Mouse (Mus musculus): ENCODE data around the gene Pgls. TPM values are rescaled to one million over a fixed set of nuclear protein-coding genes. Genes with fewer than 3 reads are reported as not detected.
A peak's percentile ranks its signal among the peaks of the same experiment; 100 is the strongest.

Pgls gene
- polyA plus RNA-seq, 1 experiment from 2014 or later, result 189 TPM

DNA sequence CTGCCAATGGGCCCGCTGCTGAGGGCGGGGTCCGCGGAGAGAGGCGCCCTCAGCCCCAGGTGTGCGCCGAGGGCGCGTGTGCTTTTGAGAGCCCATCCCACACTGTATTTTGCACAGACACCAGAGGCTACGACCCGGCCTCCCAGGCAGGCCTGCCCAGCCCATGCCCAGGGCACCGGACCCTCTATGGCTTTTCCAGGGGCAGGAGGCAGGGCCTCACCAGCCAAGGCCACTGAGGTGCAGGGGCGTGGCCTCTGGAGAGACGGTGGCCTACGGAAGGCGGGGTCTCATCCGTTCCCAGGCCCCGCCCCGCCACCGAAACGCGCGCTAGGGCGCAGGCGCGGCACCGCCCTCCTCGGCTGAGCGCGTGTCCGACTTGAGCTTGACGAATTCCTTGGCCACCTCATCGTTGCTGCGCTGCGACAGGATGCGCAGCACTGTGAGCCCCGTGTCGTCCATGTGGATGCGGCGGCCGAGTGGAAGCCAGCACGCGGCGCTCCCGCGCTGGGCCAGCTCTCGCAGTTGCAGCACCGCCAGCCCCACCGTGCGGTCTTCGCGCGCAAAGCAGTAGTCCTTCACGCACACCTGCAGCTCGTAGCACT lies 37.2 kb downstream of the Pgls start:
- Histone ChIP-seq H3K27ac (ENCODE audit: low read length) (peak overlapping the region; percentile 49), H3K27me3 (replicated peaks; ENCODE audit: control insufficient read depth, insufficient read depth, low read length) (peaks cover 8% of the 10 kb centered on the region), H3K4me3 (replicated peaks; ENCODE audit: low read length) (peak overlapping the region; percentile 53), H3K36me3 (ENCODE audit: control insufficient read depth, insufficient read depth) (no peaks in the 10 kb centered on the region), H3K4me1 (replicated peaks; ENCODE audit: control insufficient read depth, insufficient read depth, low read length) (peaks cover 13% of the 10 kb centered on the region), H3K9me3 (ENCODE audit: control insufficient read depth, low read length) (no peaks in the 10 kb centered on the region), H3K9ac (replicated peaks; ENCODE audit: low read depth, low read length) (peak overlapping the region; percentile 67), H3K4me2 (ENCODE audit: low read length) (peak overlapping the region; percentile 81)
- ATAC-seq, result peak; percentile 82
- 0% methylated on average over 55 of the region's 55 CpGs for WGBS

- peak; percentile 19 for ATAC-seq
- Histone ChIP-seq H3K9ac (replicated peaks; ENCODE audit: low read depth, low read length) (peak overlapping the region; percentile 67), H3K4me3 (replicated peaks; ENCODE audit: low read length) (peak overlapping the region; percentile 53), H3K36me3 (ENCODE audit: control insufficient read depth, insufficient read depth) (no peaks in the 10 kb centered on the region), H3K27ac (ENCODE audit: low read length) (no peak overlapping the region), H3K4me2 (ENCODE audit: low read length) (peak overlapping the region; percentile 81), H3K27me3 (replicated peaks; ENCODE audit: control insufficient read depth, insufficient read depth, low read length) (peaks cover 8% of the 10 kb centered on the region), H3K9me3 (ENCODE audit: control insufficient read depth, low read length) (no peaks in the 10 kb centered on the region), H3K4me1 (replicated peaks; ENCODE audit: control insufficient read depth, insufficient read depth, low read length) (peaks cover 13% of the 10 kb centered on the region)
- 3% methylated on average over 25 of the region's 25 CpGs for WGBS
Measured at GRCm38 (mm10) chr8:71629781-71630212, 37.8 kb downstream of the Pgls start.

- H3K27ac ChIP-seq (ENCODE audit: low read length), result no peak overlapping the region
- H3K4me2 ChIP-seq (ENCODE audit: low read length), result no peak overlapping the region
- H3K4me3 ChIP-seq (replicated peaks; ENCODE audit: low read length), result no peak overlapping the region
- peaks cover 13% of the 10 kb centered on the region for H3K4me1 ChIP-seq (replicated peaks; ENCODE audit: control insufficient read depth, insufficient read depth, low read length)
- no peak for ATAC-seq
- H3K36me3 ChIP-seq (ENCODE audit: control insufficient read depth, insufficient read depth), result no peaks in the 10 kb centered on the region
- 90% methylated on average over 6 of the region's 6 CpGs for WGBS
- H3K9me3 ChIP-seq (ENCODE audit: control insufficient read depth, low read length), result no peaks in the 10 kb centered on the region
- H3K27me3 ChIP-seq (replicated peaks; ENCODE audit: control insufficient read depth, insufficient read depth, low read length), result peaks cover 8% of the 10 kb centered on the region
- no peak overlapping the region for H3K9ac ChIP-seq (replicated peaks; ENCODE audit: low read depth, low read length)
Measured at GRCm38 (mm10) chr8:71630761-71631160, 38.8 kb downstream of the Pgls start.

DNA sequence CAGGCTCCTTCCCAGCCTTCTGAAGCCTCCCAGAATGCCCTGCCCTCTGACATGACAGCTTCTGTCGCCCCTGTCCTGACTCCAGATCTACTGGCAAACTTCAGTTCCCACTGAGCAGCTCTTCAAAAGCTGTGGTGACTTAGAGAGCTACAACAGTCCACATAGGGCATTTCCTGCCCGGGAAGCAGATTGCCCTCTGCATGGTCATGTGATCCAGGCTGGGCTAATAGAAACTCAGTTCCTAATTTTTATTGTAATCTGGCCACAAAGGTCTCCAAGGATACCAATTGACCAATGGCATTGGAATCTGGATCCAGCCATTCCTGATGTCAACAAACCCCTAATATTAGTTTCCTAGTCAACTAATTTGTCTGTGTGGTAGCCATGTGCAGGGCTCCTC lies 39.9 kb downstream of the Pgls start:
- Histone ChIP-seq H3K9me3 (ENCODE audit: control insufficient read depth, low read length) (no peaks in the 10 kb centered on the region), H3K4me1 (replicated peaks; ENCODE audit: control insufficient read depth, insufficient read depth, low read length) (peaks cover 13% of the 10 kb centered on the region), H3K4me3 (replicated peaks; ENCODE audit: low read length) (no peak overlapping the region), H3K4me2 (ENCODE audit: low read length) (no peak overlapping the region), H3K27ac (ENCODE audit: low read length) (no peak overlapping the region), H3K27me3 (replicated peaks; ENCODE audit: control insufficient read depth, insufficient read depth, low read length) (peaks cover 8% of the 10 kb centered on the region), H3K36me3 (ENCODE audit: control insufficient read depth, insufficient read depth) (no peaks in the 10 kb centered on the region), H3K9ac (replicated peaks; ENCODE audit: low read depth, low read length) (no peak overlapping the region)
- whole genome bisulfite sequencing, result 56% methylated on average over 2 of the region's 2 CpGs
- no peak for ATAC-seq

- peaks cover 8% of the 10 kb centered on the region for H3K27me3 ChIP-seq (replicated peaks; ENCODE audit: control insufficient read depth, insufficient read depth, low read length)
- ATAC-seq, result no peak
- no peak overlapping the region for H3K27ac ChIP-seq (ENCODE audit: low read length)
- H3K4me3 ChIP-seq (replicated peaks; ENCODE audit: low read length), result no peak overlapping the region
- no peak overlapping the region for H3K4me2 ChIP-seq (ENCODE audit: low read length)
- no peaks in the 10 kb centered on the region for H3K9me3 ChIP-seq (ENCODE audit: control insufficient read depth, low read length)
- H3K9ac ChIP-seq (replicated peaks; ENCODE audit: low read depth, low read length), result no peak overlapping the region
- H3K36me3 ChIP-seq (ENCODE audit: control insufficient read depth, insufficient read depth), result no peaks in the 10 kb centered on the region
- H3K4me1 ChIP-seq (replicated peaks; ENCODE audit: control insufficient read depth, insufficient read depth, low read length), result peaks cover 13% of the 10 kb centered on the region
- 8% methylated on average over 19 of the region's 22 CpGs for WGBS
Measured at GRCm38 (mm10) chr8:71633164-71633563, 41.2 kb downstream of the Pgls start.

- Histone ChIP-seq H3K9ac (replicated peaks; ENCODE audit: low read depth, low read length) (no peak overlapping the region), H3K27ac (ENCODE audit: low read length) (peak overlapping the region; percentile 20; the same call in 1 of the 2 replicates)
- WGBS, result 3% methylated on average over 26 of the region's 26 CpGs
Measured at GRCm38 (mm10) chr8:71633981-71634667, 42.1 kb downstream of the Pgls start.

GRCm38 (mm10) chr8:71637149-71638095 lies 45.4 kb downstream of the Pgls start:
- Histone ChIP-seq H3K9me3 (ENCODE audit: control insufficient read depth, low read length) (no peaks in the 10 kb centered on the region), H3K4me3 (replicated peaks; ENCODE audit: low read length) (no peak overlapping the region), H3K27ac (ENCODE audit: low read length) (no peak overlapping the region), H3K9ac (replicated peaks; ENCODE audit: low read depth, low read length) (no peak overlapping the region), H3K4me2 (ENCODE audit: low read length) (no peak overlapping the region), H3K4me1 (replicated peaks; ENCODE audit: control insufficient read depth, insufficient read depth, low read length) (no peaks in the 10 kb centered on the region), H3K27me3 (replicated peaks; ENCODE audit: control insufficient read depth, insufficient read depth, low read length) (no peaks in the 10 kb centered on the region), H3K36me3 (ENCODE audit: control insufficient read depth, insufficient read depth) (peaks cover 8% of the 10 kb centered on the region)
- no peak for ATAC-seq
- 65% methylated on average over 8 of the region's 8 CpGs for WGBS

More at GRCm38 (mm10) chr8:71633981-71634667, 42.1 kb downstream of the Pgls start:
- Histone ChIP-seq H3K27me3 (replicated peaks; ENCODE audit: control insufficient read depth, insufficient read depth, low read length) (peaks cover 8% of the 10 kb centered on the region), H3K36me3 (ENCODE audit: control insufficient read depth, insufficient read depth) (no peaks in the 10 kb centered on the region), H3K9me3 (ENCODE audit: control insufficient read depth, low read length) (no peaks in the 10 kb centered on the region), H3K4me2 (ENCODE audit: low read length) (peak overlapping the region; percentile 10; the same call in 1 of the 2 replicates), H3K4me3 (replicated peaks; ENCODE audit: low read length) (no peak overlapping the region), H3K4me1 (replicated peaks; ENCODE audit: control insufficient read depth, insufficient read depth, low read length) (peaks cover 8% of the 10 kb centered on the region)
- peak; percentile 54 for ATAC-seq

GRCm38 (mm10) chr8:71638321-71638720 lies 46.3 kb downstream of the Pgls start:
- Histone ChIP-seq H3K27me3 (replicated peaks; ENCODE audit: control insufficient read depth, insufficient read depth, low read length) (no peaks in the 10 kb centered on the region), H3K27ac (ENCODE audit: low read length) (no peak overlapping the region), H3K9ac (replicated peaks; ENCODE audit: low read depth, low read length) (no peak overlapping the region), H3K4me1 (replicated peaks; ENCODE audit: control insufficient read depth, insufficient read depth, low read length) (no peaks in the 10 kb centered on the region), H3K4me3 (replicated peaks; ENCODE audit: low read length) (no peak overlapping the region), H3K9me3 (ENCODE audit: control insufficient read depth, low read length) (no peaks in the 10 kb centered on the region), H3K36me3 (ENCODE audit: control insufficient read depth, insufficient read depth) (peaks cover 13% of the 10 kb centered on the region), H3K4me2 (ENCODE audit: low read length) (no peak overlapping the region)
- WGBS, result 60% methylated on average over 6 of the region's 6 CpGs
- ATAC-seq, result no peak

- ATAC-seq, result no peak
Measured at GRCm38 (mm10) chr8:71639318-71639717, 47.3 kb downstream of the Pgls start.

More at GRCm38 (mm10) chr8:71639318-71639717, 47.3 kb downstream of the Pgls start:
- no peak overlapping the region for H3K4me2 ChIP-seq (ENCODE audit: low read length)
- H3K27me3 ChIP-seq (replicated peaks; ENCODE audit: control insufficient read depth, insufficient read depth, low read length), result no peaks in the 10 kb centered on the region
- no peaks in the 10 kb centered on the region for H3K9me3 ChIP-seq (ENCODE audit: control insufficient read depth, low read length)
- H3K4me1 ChIP-seq (replicated peaks; ENCODE audit: control insufficient read depth, insufficient read depth, low read length), result no peaks in the 10 kb centered on the region
- no peak overlapping the region for H3K27ac ChIP-seq (ENCODE audit: low read length)
- no peak overlapping the region for H3K9ac ChIP-seq (replicated peaks; ENCODE audit: low read depth, low read length)
- peaks cover 13% of the 10 kb centered on the region for H3K36me3 ChIP-seq (ENCODE audit: control insufficient read depth, insufficient read depth)
- no peak overlapping the region for H3K4me3 ChIP-seq (replicated peaks; ENCODE audit: low read length)
- 93% methylated on average over 4 of the region's 4 CpGs for WGBS
